Mouse (Mus musculus) midbrain, postnatal 0 days (tissue): ENCODE results near the gene Nos3. TPM values are rescaled to one million over a fixed set of nuclear protein-coding genes. Genes with fewer than 3 reads are reported as not detected.

Experiments used
- ATAC-seq: fragments of 200-750 bp; cut with Nextera tagmentation; 2 replicates; pipeline ENCODE4 v1.8.0; 2017; ENCODE audit warnings: moderate number of reproducible peaks, mild to moderate bottlenecking, moderate TSS enrichment, moderate library complexity; ENCODE audit not compliant: low FRiP score
- DNase-seq: peaks from one replicate; pipeline ENCODE4 v3.0.0-alpha.2; 2015; ENCODE audit warnings: low spot score
- H3K27ac ChIP-seq: fragments of 300-500 bp; sonication (generic); 2 replicates; pipeline ENCODE4 v1.5.1; 2014; ENCODE audit warnings: low read depth, mild to moderate bottlenecking, low read length, mixed read lengths
- H3K27me3 ChIP-seq: fragments of 300-500 bp; sonication (generic); 2 replicates; pipeline ENCODE4 v1.6.1; 2014; ENCODE audit warnings: low read length, control low read depth, mixed read lengths; ENCODE audit not compliant: insufficient read depth
- H3K36me3 ChIP-seq: fragments of 300-500 bp; sonication (generic); 2 replicates; pipeline ENCODE4 v1.6.1; 2014; ENCODE audit warnings: low read length, control low read depth, mixed read lengths; ENCODE audit not compliant: insufficient read depth
- H3K4me1 ChIP-seq: fragments of 300-500 bp; sonication (generic); 2 replicates; pipeline ENCODE4 v1.6.1; 2014; ENCODE audit warnings: mild to moderate bottlenecking, control low read depth, antibody characterized with exemption, low read length, mixed read lengths; ENCODE audit not compliant: insufficient read depth
- H3K4me2 ChIP-seq: fragments of 300-500 bp; sonication (generic); 2 replicates; pipeline ENCODE4 v1.6.1; 2014; ENCODE audit warnings: low read depth, mild to moderate bottlenecking, low read length, mixed read lengths; ENCODE audit not compliant: poor library complexity, severe bottlenecking
- H3K4me3 ChIP-seq: fragments of 300-500 bp; sonication (generic); 2 replicates; pipeline ENCODE4 v1.5.1; 2014; ENCODE audit warnings: low read depth, mild to moderate bottlenecking, low read length, moderate library complexity
- H3K9ac ChIP-seq: fragments of 300-500 bp; sonication (generic); replicated peaks from 2 replicates; pipeline ENCODE4 v1.6.1; 2014; ENCODE audit warnings: mild to moderate bottlenecking, low read length, moderate library complexity, mixed read lengths; ENCODE audit not compliant: poor library complexity, severe bottlenecking
- H3K9me3 ChIP-seq: fragments of 300-500 bp; sonication (generic); 2 replicates; pipeline ENCODE4 v1.6.1; 2016; ENCODE audit warnings: low read length, control low read depth
- CTCF ChIP-seq: IDR thresholded peaks from 2 replicates; pipeline ENCODE4 v1.5.1; 2016; ENCODE audit warnings: antibody characterized with exemption, mild to moderate bottlenecking
- WGBS: fragments of 180-500 bp; shearing (Covaris S2); extraction: QIAGEN DNeasy Blood & Tissue Kit; methylation state at CpG from one replicate; pipeline ENCODE4 v1.1.7; 2014; 5-methylcytosine and 5-hydroxymethylcytosine counted together
- polyA plus RNA-seq: library from polyadenylated mRNA; unstranded; fragments of >200 nt; fragmentation: Nextera tagmentation; extraction: Ambion mirVana; gene quantifications from 2 replicates; pipeline ENCODE4 v1.2.1, GENCODE M21; 2015
- total RNA-seq: library from RNA; depleted of rRNA; stranded (reverse); fragments of >200 nt; gene quantifications from 2 replicates; pipeline ENCODE4 v1.2.3, GENCODE M21; 2014

The Nos3 gene
- total and polyA plus RNA-seq, 2 experiments from 2014 or later, result 7.0 to 14.2 TPM

- Histone ChIP-seq H3K4me2 (no peak overlapping the region), H3K36me3 (0 out of 2 replicates have a peak, but pooled peaks cover 2% of the 10 kb centered on the region), H3K9ac (no peak overlapping the region), H3K9me3 (no peaks in the 10 kb centered on the region), H3K27ac (peak overlapping the region; percentile 84; the same call in 1 of the 2 replicates), H3K27me3 (0 out of 2 replicates have a peak, but pooled peaks cover 4% of the 10 kb centered on the region), H3K4me1 (peaks cover 13% of the 10 kb centered on the region), H3K4me3 (no peak overlapping the region)
- ATAC-seq, result no peak
- 76% methylated on average over 2 of the region's 2 CpGs for WGBS
- DNase-seq, result no peak
- no peak for TF ChIP-seq CTCF
Observed at GRCm38 (mm10) chr5:24381988-24382387, 17.4 kb downstream of the Nos3 start.

- Histone ChIP-seq H3K4me1 (peaks cover 25% of the 10 kb centered on the region), H3K4me2 (peak overlapping the region; percentile 75), H3K9me3 (no peaks in the 10 kb centered on the region), H3K27me3 (0 out of 2 replicates have a peak, but pooled peaks cover 4% of the 10 kb centered on the region), H3K36me3 (0 out of 2 replicates have a peak, but pooled peaks cover 2% of the 10 kb centered on the region), H3K27ac (peak overlapping the region; percentile 84), H3K4me3 (peak overlapping the region; percentile 48), H3K9ac (peak overlapping the region; percentile 62)
- ATAC-seq (peak; percentile 86), DNase-seq (peak; percentile 95)
- peak; percentile 79 for TF ChIP-seq CTCF
- 2% methylated on average over 34 of the region's 34 CpGs for WGBS
Observed at GRCm38 (mm10) chr5:24383026-24383859, 18.6 kb downstream of the Nos3 start.

- no peak for TF ChIP-seq CTCF
- H3K36me3 ChIP-seq, result no peaks in the 10 kb centered on the region
- 0 out of 2 replicates have a peak, but pooled peaks cover 4% of the 10 kb centered on the region for H3K27me3 ChIP-seq
- H3K4me3 ChIP-seq, result peak overlapping the region; percentile 48; the same call in 1 of the 2 replicates
- no peak overlapping the region for H3K9ac ChIP-seq
- DNase-seq, result no peak
- peaks cover 25% of the 10 kb centered on the region for H3K4me1 ChIP-seq
- WGBS, result 74% methylated on average over 6 of the region's 6 CpGs
- H3K4me2 ChIP-seq, result peak overlapping the region; percentile 75
- no peak for ATAC-seq
- H3K27ac ChIP-seq, result peak overlapping the region; percentile 84; the same call in 1 of the 2 replicates
- H3K9me3 ChIP-seq, result no peaks in the 10 kb centered on the region
Observed at GRCm38 (mm10) chr5:24384407-24384806, 19.8 kb downstream of the Nos3 start.

- ATAC-seq (no peak), DNase-seq (no peak)
- TF ChIP-seq CTCF, result no peak
- Histone ChIP-seq H3K27me3 (0 out of 2 replicates have a peak, but pooled peaks cover 7% of the 10 kb centered on the region), H3K9me3 (no peaks in the 10 kb centered on the region), H3K4me2 (no peak overlapping the region), H3K4me3 (no peak overlapping the region), H3K9ac (no peak overlapping the region), H3K27ac (no peak overlapping the region), H3K4me1 (peaks cover 25% of the 10 kb centered on the region), H3K36me3 (no peaks in the 10 kb centered on the region)
- 94% methylated on average over 5 of the region's 5 CpGs for WGBS
Observed at GRCm38 (mm10) chr5:24385374-24385773, 20.8 kb downstream of the Nos3 start.

GRCm38 (mm10) chr5:24385887-24386550 lies 21.4 kb downstream of the Nos3 start:
- no peaks in the 10 kb centered on the region for H3K36me3 ChIP-seq
- WGBS, result 78% methylated on average over 10 of the region's 10 CpGs
- no peak overlapping the region for H3K4me3 ChIP-seq
- H3K9ac ChIP-seq, result no peak overlapping the region
- DNase-seq (no peak), ATAC-seq (no peak)
- no peak overlapping the region for H3K27ac ChIP-seq
- H3K27me3 ChIP-seq, result 0 out of 2 replicates have a peak, but pooled peaks cover 7% of the 10 kb centered on the region
- TF ChIP-seq CTCF, result no peak
- H3K4me2 ChIP-seq, result no peak overlapping the region
- peaks cover 25% of the 10 kb centered on the region for H3K4me1 ChIP-seq
- no peaks in the 10 kb centered on the region for H3K9me3 ChIP-seq
